In genomic region chr4:151186447-151186846, GRCm38 (mm10) we compare ENCODE assay signal across 8 mouse cellular contexts.
DNase-seq lines count a peak whose midpoint lies in the region; ATAC-seq lines count a peak whose summit lies in the region.

No protein-coding gene starts in this region.

- H3K36me3 ChIP-seq in embryonic facial prominence, embryonic 14.5 days (ENCODE audit: control insufficient read depth, insufficient read depth, low read length) = no peaks in the 10 kb centered on the region

- DNase-seq in layer of hippocampus, postnatal 10 days (ENCODE audit: low spot score in 2 of 2) = peak; percentile 46 to 61
- no peak for DNase-seq in layer of hippocampus, postnatal 14 days (ENCODE audit: low spot score in 2 of 2)
- peak; percentile 84 for DNase-seq in embryonic facial prominence, embryonic 14.5 days (ENCODE audit: low spot score)
- DNase-seq in kidney, adult 9 months = peak; percentile 54
- DNase-seq in lung, postnatal 4 days = peak; percentile 69 to 77
- DNase-seq in testis, postnatal 10 days (ENCODE audit: low spot score) = peak; percentile 82
- DNase-seq in cerebellum, postnatal 4 days (ENCODE audit: low spot score in 2 of 2) = no peak
- no peak for DNase-seq in layer of hippocampus, adult 9-10 months (ENCODE audit: low spot score)

- H3K27ac ChIP-seq in embryonic facial prominence, embryonic 14.5 days (replicated peaks; ENCODE audit: low read depth, low read length) = no peak overlapping the region

- no peaks in the 10 kb centered on the region for H3K9me3 ChIP-seq in embryonic facial prominence, embryonic 14.5 days (ENCODE audit: control insufficient read depth, low read length)

- no peak overlapping the region for H3K9ac ChIP-seq in embryonic facial prominence, embryonic 14.5 days (ENCODE audit: low read depth, low read length)

- H3K4me1 ChIP-seq in embryonic facial prominence, embryonic 14.5 days (ENCODE audit: control insufficient read depth, insufficient read depth, low read length) = no peaks in the 10 kb centered on the region

- WGBS in embryonic facial prominence, embryonic 14.5 days = 9% methylated on average over 8 of the region's 8 CpGs

- ATAC-seq in embryonic facial prominence, embryonic 14.5 days (ENCODE audit: low read depth) = peak; percentile 75

- no peak overlapping the region for H3K4me3 ChIP-seq in embryonic facial prominence, embryonic 14.5 days (ENCODE audit: low read depth, low read length)

- H3K27me3 ChIP-seq in embryonic facial prominence, embryonic 14.5 days (replicated peaks; ENCODE audit: control insufficient read depth, insufficient read depth, low read length) = no peaks in the 10 kb centered on the region; the same call in 1 of the 2 replicates

- no peak overlapping the region for H3K4me2 ChIP-seq in embryonic facial prominence, embryonic 14.5 days (ENCODE audit: low read depth, low read length)

Comparison
In these comparisons a context has a peak if more than half of its experiments do, and no peak if none do; other contexts are left out.
1. DNase-seq: peak in layer of hippocampus, postnatal 10 days (2 of 2), embryonic facial prominence, embryonic 14.5 days (single experiment), kidney, adult 9 months (single experiment), lung, postnatal 4 days (2 of 2) and testis, postnatal 10 days (single experiment); none in layer of hippocampus, postnatal 14 days (0 of 2), cerebellum, postnatal 4 days (0 of 2) and layer of hippocampus, adult 9-10 months (single experiment).